Mouse (Mus musculus): ENCODE data around the gene F3.
"Not testable (repeated sequence)": the region's sequence is repeated elsewhere in the genome, so short reads cannot be mapped to it uniquely, and the experiment has no call there.

Gene F3

GRCm38 (mm10) chr3:121773336-121773735, 50.0 kb downstream of the F3 start:
- in situ Hi-C loops (cut with MboI; ENCODE audit: low pct_unique_long_range_greater_than_20kb in 1 of 2, low sequenced_read_pairs in 2 of 2, unreplicated experiment in 1 of 2) = not testable (repeated sequence)

- in situ Hi-C loops (cut with MboI; ENCODE audit: low pct_unique_long_range_greater_than_20kb in 1 of 2, low sequenced_read_pairs in 2 of 2, unreplicated experiment in 1 of 2) = no loop called here
Observed at GRCm38 (mm10) chr3:121777943-121778342, 54.6 kb downstream of the F3 start.

- in situ Hi-C loops (cut with MboI; ENCODE audit: low pct_unique_long_range_greater_than_20kb in 1 of 2, low sequenced_read_pairs in 2 of 2, unreplicated experiment in 1 of 2) = no loop called here
Observed at GRCm38 (mm10) chr3:121783020-121783419, 59.7 kb downstream of the F3 start.

Measured in mouse embryonic stem cell (cell line).